Mouse (Mus musculus): ENCODE results near the gene Camkmt. TPM values are rescaled to one million over a fixed set of nuclear protein-coding genes. Genes with fewer than 3 reads are reported as not detected.

Camkmt gene
- total and polyA plus RNA-seq, 3 experiments, result 1.6 to 5.9 TPM; not detected in 1

GRCm38 (mm10) chr17:85455063-85455462 lies 364.7 kb downstream of the Camkmt start:
- H3K79me2 ChIP-seq (ENCODE audit: control insufficient read depth, insufficient read depth, low read length, poor library complexity), result no peaks in the 10 kb centered on the region
- H3K9me3 ChIP-seq (replicated peaks; ENCODE audit: insufficient read depth, low read length), result no peaks in the 10 kb centered on the region
- no peak for DNase-seq (ENCODE audit: low read depth, low spot score)
- TF ChIP-seq HCFC1 (IDR thresholded peaks at IDR 0.05; ENCODE audit: low read depth, low read length), result no peak
- no peak for TF ChIP-seq EP300 (IDR thresholded peaks at IDR 0.05; ENCODE audit: low read depth in 1 of 2, low read length in 2 of 2)
- TF ChIP-seq MYB (IDR thresholded peaks at IDR 0.05; ENCODE audit: low read depth, low read length), result no peak
- no peak for TF ChIP-seq MXI1 (IDR thresholded peaks at IDR 0.05; ENCODE audit: low read depth, low read length)
- TF ChIP-seq MEF2A (IDR thresholded peaks at IDR 0.05; ENCODE audit: extremely low read depth, insufficient replicate concordance, low read depth, low read length, poor library complexity, severe bottlenecking), result no peak
- TF ChIP-seq MAX (IDR thresholded peaks at IDR 0.05; ENCODE audit: low read length), result no peak
- no peak for TF ChIP-seq SIN3A (IDR thresholded peaks at IDR 0.05; ENCODE audit: low read length)
- TF ChIP-seq POLR2A (IDR thresholded peaks at IDR 0.05; ENCODE audit: control insufficient read depth in 1 of 2, insufficient read depth in 1 of 2, low read depth in 1 of 2, low read length in 2 of 2, poor library complexity in 1 of 2), result no peak
- no peak for TF ChIP-seq NRF1 (IDR thresholded peaks at IDR 0.05; ENCODE audit: insufficient read depth, low read depth, low read length, poor library complexity, severe bottlenecking)
- TF ChIP-seq RCOR1 (IDR thresholded peaks at IDR 0.05; ENCODE audit: low read depth, low read length), result no peak
- TF ChIP-seq ZMIZ1 (IDR thresholded peaks at IDR 0.05; ENCODE audit: low read depth, low read length), result no peak
- no peak for TF ChIP-seq CHD2 (IDR thresholded peaks at IDR 0.05; ENCODE audit: low read length)
- TF ChIP-seq USF2 (IDR thresholded peaks at IDR 0.05; ENCODE audit: borderline replicate concordance in 1 of 2, insufficient read depth in 1 of 2, low read depth in 1 of 2, low read length in 2 of 2), result no peak
- no peak for TF ChIP-seq ELF1 (IDR thresholded peaks at IDR 0.05; ENCODE audit: low read depth, low read length)
- no peaks in the 10 kb centered on the region for H3K27me3 ChIP-seq (ENCODE audit: control insufficient read depth in 1 of 2, insufficient read depth in 2 of 2, low read length in 2 of 2)
- H3K9ac ChIP-seq (ENCODE audit: control insufficient read depth, low read depth, low read length, poor library complexity, severe bottlenecking), result no peak overlapping the region
- H3K36me3 ChIP-seq (ENCODE audit: control insufficient read depth in 1 of 2, insufficient read depth in 2 of 2, low read length in 2 of 2), result no peaks in the 10 kb centered on the region
- no peak overlapping the region for H3K27ac ChIP-seq (ENCODE audit: control insufficient read depth, low read depth, low read length)
- no peak overlapping the region for H3K4me3 ChIP-seq (ENCODE audit: control insufficient read depth in 1 of 2, insufficient read depth in 1 of 2, low read depth in 2 of 2, low read length in 2 of 2)
- H3K4me1 ChIP-seq (ENCODE audit: control insufficient read depth in 1 of 2, insufficient read depth in 2 of 2, low read length in 2 of 2), result no peaks in the 10 kb centered on the region

GRCm38 (mm10) chr17:85458075-85458474 lies 367.7 kb downstream of the Camkmt start:
- no peak overlapping the region for H3K9ac ChIP-seq (ENCODE audit: control insufficient read depth, low read depth, low read length, poor library complexity, severe bottlenecking)
- H3K79me2 ChIP-seq (ENCODE audit: control insufficient read depth, insufficient read depth, low read length, poor library complexity), result no peaks in the 10 kb centered on the region
- H3K27ac ChIP-seq (ENCODE audit: control insufficient read depth, low read depth, low read length), result no peak overlapping the region
- no peaks in the 10 kb centered on the region for H3K36me3 ChIP-seq (ENCODE audit: control insufficient read depth in 1 of 2, insufficient read depth in 2 of 2, low read length in 2 of 2)
- no peaks in the 10 kb centered on the region for H3K4me1 ChIP-seq (ENCODE audit: control insufficient read depth in 1 of 2, insufficient read depth in 2 of 2, low read length in 2 of 2)
- TF ChIP-seq CHD1 (IDR thresholded peaks at IDR 0.05; ENCODE audit: low read depth, low read length) (no peak), GATA1 (IDR thresholded peaks at IDR 0.05; ENCODE audit: low read depth, low read length) (no peak), USF1 (IDR thresholded peaks at IDR 0.05; ENCODE audit: low read depth, low read length) (no peak), USF2 (IDR thresholded peaks at IDR 0.05; ENCODE audit: borderline replicate concordance in 1 of 2, insufficient read depth in 1 of 2, low read depth in 1 of 2, low read length in 2 of 2) (no peak), MYB (IDR thresholded peaks at IDR 0.05; ENCODE audit: low read depth, low read length) (no peak), SIN3A (IDR thresholded peaks at IDR 0.05; ENCODE audit: low read length) (no peak), RAD21 (IDR thresholded peaks at IDR 0.05; ENCODE audit: low read depth, low read length) (no peak)
- no peaks in the 10 kb centered on the region for H3K27me3 ChIP-seq (ENCODE audit: control insufficient read depth in 1 of 2, insufficient read depth in 2 of 2, low read length in 2 of 2)
- H3K4me3 ChIP-seq (ENCODE audit: control insufficient read depth in 1 of 2, insufficient read depth in 1 of 2, low read depth in 2 of 2, low read length in 2 of 2), result no peak overlapping the region
- no peaks in the 10 kb centered on the region for H3K9me3 ChIP-seq (replicated peaks; ENCODE audit: insufficient read depth, low read length)
- no peak for DNase-seq (ENCODE audit: low read depth, low spot score)
